ENCODE assay signal across 10 mouse cellular contexts in genomic region chr11:120422651-120423568, GRCm38 (mm10). TPM values are rescaled to one million over a fixed set of nuclear protein-coding genes. Genes with fewer than 3 reads are reported as not detected.
DNase-seq lines count a peak whose midpoint lies in the region; ATAC-seq lines count a peak whose summit lies in the region.
"Had no signal": no experiment of that assay in that cellular context is flagged by ENCODE, and none has a peak within 500 bp of the region (broad histone marks: within the 10 kb centered on the region; RNA-seq: fewer than 3 reads in every experiment).

No protein-coding gene starts in this region.

- WGBS in heart, embryonic 15.5 days = 66% methylated on average over 13 of the region's 13 CpGs
- 51% methylated on average over 13 of the region's 13 CpGs for WGBS in stomach, embryonic 14.5 days

- peaks cover 66% of the 10 kb centered on the region for H3K36me3 ChIP-seq in heart, embryonic 15.5 days
- H3K36me3 ChIP-seq in stomach, embryonic 14.5 days (ENCODE audit: control insufficient read depth, insufficient read depth, low read length) = peaks cover 54% of the 10 kb centered on the region

- peaks cover 11% of the 10 kb centered on the region for H3K4me1 ChIP-seq in heart, embryonic 15.5 days (replicated peaks)
- H3K4me1 ChIP-seq in stomach, embryonic 14.5 days (ENCODE audit: control insufficient read depth, insufficient read depth, low read length) = no peaks in the 10 kb centered on the region

- DNase-seq in heart, postnatal 14 days = no peak
- peak; percentile 7 for DNase-seq in lung, postnatal 10 days
- DNase-seq in lung, postnatal 25 days (ENCODE audit: low spot score) = no peak
- DNase-seq in gonadal fat pad, adult 2 months (ENCODE audit: low read depth) = peak; percentile 65

- H3K4me2 ChIP-seq in heart, embryonic 15.5 days = no peak overlapping the region
- no peak overlapping the region for H3K4me2 ChIP-seq in stomach, embryonic 14.5 days (replicated peaks; ENCODE audit: low read depth, low read length)

- H3K9ac ChIP-seq in heart, embryonic 15.5 days = no peak overlapping the region
- H3K9ac ChIP-seq in stomach, embryonic 14.5 days (replicated peaks; ENCODE audit: low read depth, low read length) = no peak overlapping the region

- H3K27ac ChIP-seq in heart, embryonic 15.5 days = peak overlapping the region; percentile 19; the same call in 1 of the 2 replicates
- H3K27ac ChIP-seq in stomach, embryonic 14.5 days (ENCODE audit: low read length) = peak overlapping the region; percentile 73; the same call in 1 of the 2 replicates
- H3K27ac ChIP-seq: macrophage had no signal

- no peaks in the 10 kb centered on the region for H3K27me3 ChIP-seq in heart, embryonic 15.5 days
- H3K27me3 ChIP-seq in stomach, embryonic 14.5 days (ENCODE audit: control insufficient read depth, insufficient read depth, low read length) = no peaks in the 10 kb centered on the region

- intact Hi-C loops in heart, postnatal 14 days (cut with DNase I) = loop anchor here (5.0 kb wide), 3 partner anchors 41 to 311 kb away; partner anchors contain the start of gene Fscn2

- no peaks in the 10 kb centered on the region for H3K9me3 ChIP-seq in heart, embryonic 15.5 days (replicated peaks)
- H3K9me3 ChIP-seq in stomach, embryonic 14.5 days (ENCODE audit: control insufficient read depth, low read depth, low read length) = no peaks in the 10 kb centered on the region

- no peak overlapping the region for H3K4me3 ChIP-seq in heart, embryonic 15.5 days
- no peak overlapping the region for H3K4me3 ChIP-seq in stomach, embryonic 14.5 days (ENCODE audit: low read depth, low read length)

- ATAC-seq in heart, embryonic 15.5 days (replicated peaks; ENCODE audit: insufficient number of reproducible peaks, insufficient read depth, low FRiP score, low read depth) = no peak
- peak; percentile 63; the same call in 1 of the 2 replicates for ATAC-seq in stomach, embryonic 14.5 days (ENCODE audit: insufficient number of reproducible peaks, insufficient read depth, low FRiP score, low read depth)
- no peak for ATAC-seq in megakaryocyte, adult 5-6 weeks (ENCODE audit: poor library complexity, severe bottlenecking)
- ATAC-seq in cerebellum, adult (ENCODE audit: insufficient number of reproducible peaks, low FRiP score, low TSS enrichment) = no peak

RNA-seq across cellular contexts. Expression of gene Nploc4, which starts 14.6 kb away (rescaled TPM):
- 22.5 and 30.3 TPM in 2 replicates for polyA plus RNA-seq in heart, embryonic 15.5 days (2015; fragmentation: Nextera tagmentation; extraction: Ambion mirVana)
- total RNA-seq in heart, postnatal 14 days (2021) = 10 to 100 TPM; 54.4 to 62.7 TPM
- 68.8 and 71.4 TPM in 2 replicates for polyA plus RNA-seq in gonadal fat pad, adult 2 months (2012; rRNA removed)
- polyA plus RNA-seq in stomach, embryonic 14.5 days (2014; fragmentation: Nextera tagmentation; extraction: Ambion mirVana) = 32.9 and 37.0 TPM in 2 replicates
- 27.5 and 33.6 TPM in 2 replicates for total RNA-seq in megakaryocyte, adult 5-6 weeks (2015)
- total RNA-seq in megakaryocyte, adult 5-6 weeks (2017) = 30.8 and 39.5 TPM in 2 replicates

RNA-seq across cellular contexts. Expression of gene Tspan10, which starts 19.5 kb away (rescaled TPM):
- 0.09 TPM in 1 of 2 replicates, not detected in the other for polyA plus RNA-seq in heart, embryonic 15.5 days (2015; fragmentation: Nextera tagmentation; extraction: Ambion mirVana)
- 1 to 10 TPM in 1 of 2 experiments, under 1 TPM in 1; 0.98 to 2.5 TPM for total RNA-seq in heart, postnatal 14 days (2021)
- not detected in 2 replicates for polyA plus RNA-seq in gonadal fat pad, adult 2 months (2012; rRNA removed)
- not detected in 2 replicates for polyA plus RNA-seq in stomach, embryonic 14.5 days (2014; fragmentation: Nextera tagmentation; extraction: Ambion mirVana)
- total RNA-seq in megakaryocyte, adult 5-6 weeks (2015) = 0.16 TPM in 1 of 2 replicates, not detected in the other
- not detected in 2 replicates for total RNA-seq in megakaryocyte, adult 5-6 weeks (2017)
- total RNA-seq: gastrocnemius, postnatal 10 days had no signal

RNA-seq across cellular contexts. Expression of gene Pde6g, which starts 30.4 kb away (rescaled TPM):
- 0.14 and 0.29 TPM in 2 replicates for polyA plus RNA-seq in heart, embryonic 15.5 days (2015; fragmentation: Nextera tagmentation; extraction: Ambion mirVana)
- under 1 TPM; 0.53 to 0.56 TPM for total RNA-seq in heart, postnatal 14 days (2021)
- polyA plus RNA-seq in gonadal fat pad, adult 2 months (2012; rRNA removed) = 0.42 and 0.72 TPM in 2 replicates
- 0.21 TPM in 1 of 2 replicates, not detected in the other for polyA plus RNA-seq in stomach, embryonic 14.5 days (2014; fragmentation: Nextera tagmentation; extraction: Ambion mirVana)
- 1.1 TPM in 1 of 2 replicates, not detected in the other for total RNA-seq in megakaryocyte, adult 5-6 weeks (2015)
- total RNA-seq in megakaryocyte, adult 5-6 weeks (2017) = not detected in 2 replicates
- polyA plus RNA-seq: macrophage had no signal

RNA-seq across cellular contexts. Expression of gene Oxld1, which starts 35.0 kb away (rescaled TPM):
- 18.1 and 21.4 TPM in 2 replicates for polyA plus RNA-seq in heart, embryonic 15.5 days (2015; fragmentation: Nextera tagmentation; extraction: Ambion mirVana)
- total RNA-seq in heart, postnatal 14 days (2021) = 10 to 100 TPM; 41.6 to 45.6 TPM
- 24.5 and 30.4 TPM in 2 replicates for polyA plus RNA-seq in gonadal fat pad, adult 2 months (2012; rRNA removed)
- 15.0 and 15.3 TPM in 2 replicates for polyA plus RNA-seq in stomach, embryonic 14.5 days (2014; fragmentation: Nextera tagmentation; extraction: Ambion mirVana)
- total RNA-seq in megakaryocyte, adult 5-6 weeks (2015) = 6.2 and 7.7 TPM in 2 replicates
- total RNA-seq in megakaryocyte, adult 5-6 weeks (2017) = 4.2 and 6.8 TPM in 2 replicates

RNA-seq across cellular contexts. Expression of gene Ccdc137, which starts 35.0 kb away (rescaled TPM):
- polyA plus RNA-seq in heart, embryonic 15.5 days (2015; fragmentation: Nextera tagmentation; extraction: Ambion mirVana) = 22.1 and 26.5 TPM in 2 replicates
- total RNA-seq in heart, postnatal 14 days (2021) = 1 to 10 TPM; 5.9 to 9.4 TPM
- polyA plus RNA-seq in gonadal fat pad, adult 2 months (2012; rRNA removed) = 13.1 and 16.6 TPM in 2 replicates
- 30.9 and 31.1 TPM in 2 replicates for polyA plus RNA-seq in stomach, embryonic 14.5 days (2014; fragmentation: Nextera tagmentation; extraction: Ambion mirVana)
- 5.8 and 6.2 TPM in 2 replicates for total RNA-seq in megakaryocyte, adult 5-6 weeks (2015)
- total RNA-seq in megakaryocyte, adult 5-6 weeks (2017) = 5.9 and 36.8 TPM in 2 replicates

Comparison
In these comparisons a context has a peak if more than half of its experiments do, and no peak if none do; other contexts are left out.
1. DNase-seq: peak in lung, postnatal 10 days (single experiment) and gonadal fat pad, adult 2 months (single experiment); none in heart, postnatal 14 days (0 of 2) and lung, postnatal 25 days (single experiment).